Mouse (Mus musculus): ENCODE results near the gene Plscr3. TPM values are rescaled to one million over a fixed set of nuclear protein-coding genes. Genes with fewer than 3 reads are reported as not detected.

Plscr3 gene
- 28.0 and 29.9 TPM in 2 replicates for polyA plus RNA-seq (2015; fragmentation: Nextera tagmentation; extraction: Ambion mirVana)

- H3K4me1 ChIP-seq (replicated peaks): peaks cover 74% of the 10 kb centered on the region
- H3K27ac ChIP-seq: peak within 1 kb of the TSS; percentile 99
- H3K4me2 ChIP-seq: peak within 1 kb of the TSS; percentile 94
- H3K36me3 ChIP-seq: peaks cover 36% of the 10 kb centered on the region
- peak; percentile 88 for DNase-seq
- ATAC-seq (ENCODE audit: low read depth): peak; percentile 89
- H3K9me3 ChIP-seq (replicated peaks): no peaks in the 10 kb centered on the region
- H3K27me3 ChIP-seq: no peaks in the 10 kb centered on the region
- H3K9ac ChIP-seq: peak within 1 kb of the TSS; percentile 90
- peak within 1 kb of the TSS; percentile 79 for H3K4me3 ChIP-seq (replicated peaks)
- 0% methylated on average over 38 of the region's 38 CpGs for WGBS (ENCODE audit: insufficient replicate concordance)
Measured at GRCm38 (mm10) chr11:69846198-69846680, at the start of gene Plscr3. TSS of gene Plscr3 (plus strand) at chr11:69846376.

GRCm38 (mm10) chr11:69797924-69798323 is 48.3 kb upstream of the Plscr3 start:
- Histone ChIP-seq H3K4me3 (replicated peaks) (no peak overlapping the region), H3K9me3 (replicated peaks) (no peaks in the 10 kb centered on the region), H3K4me1 (replicated peaks) (peaks cover 45% of the 10 kb centered on the region), H3K9ac (no peak overlapping the region), H3K27ac (no peak overlapping the region), H3K36me3 (no peaks in the 10 kb centered on the region), H3K4me2 (no peak overlapping the region), H3K27me3 (peaks cover 86% of the 10 kb centered on the region)
- WGBS (ENCODE audit: insufficient replicate concordance): 60% methylated on average over 7 of the region's 7 CpGs
- DNase-seq (no peak), ATAC-seq (ENCODE audit: low read depth) (no peak)

- WGBS (ENCODE audit: insufficient replicate concordance): 37% methylated on average over 11 of the region's 12 CpGs
- Histone ChIP-seq H3K4me3 (replicated peaks) (no peak overlapping the region), H3K36me3 (no peaks in the 10 kb centered on the region), H3K9ac (no peak overlapping the region), H3K4me1 (replicated peaks) (peaks cover 61% of the 10 kb centered on the region), H3K4me2 (peak overlapping the region; percentile 6; the same call in 1 of the 2 replicates), H3K27ac (no peak overlapping the region), H3K9me3 (replicated peaks) (no peaks in the 10 kb centered on the region), H3K27me3 (peaks cover 89% of the 10 kb centered on the region)
- ATAC-seq (ENCODE audit: low read depth) (no peak), DNase-seq (no peak)
Measured at GRCm38 (mm10) chr11:69799394-69800137, 46.6 kb upstream of the Plscr3 start.

- no peak for DNase-seq
- no peak for ATAC-seq (ENCODE audit: low read depth)
- Histone ChIP-seq H3K27ac (no peak overlapping the region), H3K4me1 (replicated peaks) (peaks cover 62% of the 10 kb centered on the region), H3K9me3 (replicated peaks) (no peaks in the 10 kb centered on the region), H3K27me3 (peaks cover 94% of the 10 kb centered on the region), H3K36me3 (no peaks in the 10 kb centered on the region), H3K4me2 (peak overlapping the region; percentile 77), H3K4me3 (replicated peaks) (peak overlapping the region; percentile 45), H3K9ac (no peak overlapping the region)
- WGBS (ENCODE audit: insufficient replicate concordance): 7% methylated on average over 11 of the region's 11 CpGs
Measured at GRCm38 (mm10) chr11:69800138-69800391, 46.1 kb upstream of the Plscr3 start.

- DNase-seq: no peak
- no peaks in the 10 kb centered on the region for H3K9me3 ChIP-seq (replicated peaks)
- peak overlapping the region; percentile 31 for H3K9ac ChIP-seq
- no peaks in the 10 kb centered on the region for H3K36me3 ChIP-seq
- peaks cover 65% of the 10 kb centered on the region for H3K4me1 ChIP-seq (replicated peaks)
- H3K27ac ChIP-seq: no peak overlapping the region
- 2% methylated on average over 36 of the region's 36 CpGs for WGBS (ENCODE audit: insufficient replicate concordance)
- no peak for ATAC-seq (ENCODE audit: low read depth)
- peaks cover 100% of the 10 kb centered on the region for H3K27me3 ChIP-seq
- H3K4me3 ChIP-seq (replicated peaks): peak overlapping the region; percentile 45
- peak overlapping the region; percentile 77 for H3K4me2 ChIP-seq
Measured at GRCm38 (mm10) chr11:69800392-69801197, 45.6 kb upstream of the Plscr3 start.

GRCm38 (mm10) chr11:69801379-69801977 is 44.7 kb upstream of the Plscr3 start, which contains the start of gene Fgf11:
TSS of gene Fgf11 (minus strand) at chr11:69801857.
- Histone ChIP-seq H3K9ac (peak within 1 kb of the TSS; percentile 54), H3K27ac (no peak within 1 kb of the TSS)

GRCm38 (mm10) chr11:69802648-69803105 is 43.5 kb upstream of the Plscr3 start:
- peaks cover 100% of the 10 kb centered on the region for H3K27me3 ChIP-seq
- under 1% methylated on average over 33 of the region's 33 CpGs for WGBS (ENCODE audit: insufficient replicate concordance)
- H3K27ac ChIP-seq: no peak overlapping the region
- no peaks in the 10 kb centered on the region for H3K36me3 ChIP-seq
- peak; percentile 54 for DNase-seq
- H3K9me3 ChIP-seq (replicated peaks): no peaks in the 10 kb centered on the region
- ATAC-seq (ENCODE audit: low read depth): peak; percentile 35; the same call in 1 of the 2 replicates
- peak overlapping the region; percentile 77 for H3K4me2 ChIP-seq
- H3K4me1 ChIP-seq (replicated peaks): peaks cover 60% of the 10 kb centered on the region
- H3K9ac ChIP-seq: peak overlapping the region; percentile 54
- H3K4me3 ChIP-seq (replicated peaks): peak overlapping the region; percentile 57

More at GRCm38 (mm10) chr11:69801379-69801977, 44.7 kb upstream of the Plscr3 start, which contains the start of gene Fgf11:
- DNase-seq (no peak), ATAC-seq (ENCODE audit: low read depth) (no peak)
- 4% methylated on average over 31 of the region's 33 CpGs for WGBS (ENCODE audit: insufficient replicate concordance)
- no peaks in the 10 kb centered on the region for H3K9me3 ChIP-seq (replicated peaks)
- H3K4me1 ChIP-seq (replicated peaks): peaks cover 60% of the 10 kb centered on the region
- no peaks in the 10 kb centered on the region for H3K36me3 ChIP-seq
- peak within 1 kb of the TSS; percentile 57 for H3K4me3 ChIP-seq (replicated peaks)
- H3K4me2 ChIP-seq: peak within 1 kb of the TSS; percentile 77
- H3K27me3 ChIP-seq: peaks cover 100% of the 10 kb centered on the region

GRCm38 (mm10) chr11:69803328-69803727 is 42.8 kb upstream of the Plscr3 start:
- H3K27ac ChIP-seq: no peak overlapping the region
- 4% methylated on average over 12 of the region's 12 CpGs for WGBS (ENCODE audit: insufficient replicate concordance)
- peak overlapping the region; percentile 57 for H3K4me3 ChIP-seq (replicated peaks)
- peaks cover 94% of the 10 kb centered on the region for H3K27me3 ChIP-seq
- peak overlapping the region; percentile 54 for H3K9ac ChIP-seq
- peaks cover 60% of the 10 kb centered on the region for H3K4me1 ChIP-seq (replicated peaks)
- no peaks in the 10 kb centered on the region for H3K9me3 ChIP-seq (replicated peaks)
- peak; percentile 24 for ATAC-seq (ENCODE audit: low read depth)
- no peak for DNase-seq
- H3K4me2 ChIP-seq: peak overlapping the region; percentile 77
- H3K36me3 ChIP-seq: no peaks in the 10 kb centered on the region

GRCm38 (mm10) chr11:69803786-69804651 is 42.2 kb upstream of the Plscr3 start:
- Histone ChIP-seq H3K9me3 (replicated peaks) (no peaks in the 10 kb centered on the region), H3K9ac (peak overlapping the region; percentile 54), H3K36me3 (no peaks in the 10 kb centered on the region), H3K4me2 (peak overlapping the region; percentile 77), H3K4me1 (replicated peaks) (peaks cover 60% of the 10 kb centered on the region), H3K4me3 (replicated peaks) (peak overlapping the region; percentile 57), H3K27ac (no peak overlapping the region), H3K27me3 (peaks cover 88% of the 10 kb centered on the region)
- peak; percentile 53 for DNase-seq
- ATAC-seq (ENCODE audit: low read depth): peak; percentile 76
- 2% methylated on average over 60 of the region's 60 CpGs for WGBS (ENCODE audit: insufficient replicate concordance)

GRCm38 (mm10) chr11:69804652-69804940 is 41.6 kb upstream of the Plscr3 start:
- ATAC-seq (ENCODE audit: low read depth) (no peak), DNase-seq (no peak)
- Histone ChIP-seq H3K27me3 (peaks cover 88% of the 10 kb centered on the region), H3K4me1 (replicated peaks) (peaks cover 58% of the 10 kb centered on the region), H3K9ac (0 out of 2 replicates have a peak overlapping the region, but pooled peaks have one; percentile 54), H3K27ac (no peak overlapping the region), H3K4me2 (peak overlapping the region; percentile 77), H3K9me3 (replicated peaks) (no peaks in the 10 kb centered on the region), H3K36me3 (no peaks in the 10 kb centered on the region), H3K4me3 (replicated peaks) (peak overlapping the region; percentile 57)
- 19% methylated on average over 12 of the region's 12 CpGs for WGBS (ENCODE audit: insufficient replicate concordance)
